ENCODE assay signal across 8 mouse cellular contexts in the genomic region with DNA sequence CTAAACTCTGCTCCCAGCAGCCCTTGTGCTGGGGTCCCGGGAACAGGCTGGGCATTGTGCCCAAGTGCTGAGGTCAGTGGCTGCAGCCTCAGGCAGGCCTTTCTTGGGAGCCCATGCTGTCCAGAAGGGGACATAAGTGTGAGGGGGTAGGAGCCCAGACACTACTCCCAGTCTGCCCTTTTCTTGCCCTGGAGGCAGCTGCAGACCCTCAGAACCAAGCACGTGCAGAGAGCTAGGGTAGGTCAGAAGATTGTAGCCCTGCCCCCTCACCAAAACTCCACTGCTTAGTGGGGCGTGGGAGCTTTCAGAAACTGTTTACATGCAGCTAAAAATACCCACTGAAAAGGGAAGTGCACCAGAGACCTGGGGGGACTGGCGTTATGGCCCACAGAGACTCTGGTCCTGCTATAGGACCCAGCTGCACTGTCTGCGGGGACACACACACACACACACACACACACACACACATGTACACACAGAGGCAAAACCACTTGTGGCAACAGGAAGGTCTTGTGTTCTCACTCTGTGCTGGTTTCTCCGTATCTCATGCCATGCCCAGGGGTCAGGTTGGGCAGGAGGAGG. TPM values are rescaled to one million over a fixed set of nuclear protein-coding genes. Genes with fewer than 3 reads are reported as not detected.
DNase-seq lines count a peak whose midpoint lies in the region; TF ChIP-seq lines count a peak whose summit lies in the region.

No protein-coding gene starts in this region.

- TF ChIP-seq CTCF in lung, adult 2 months (IDR thresholded peaks at IDR 0.05; ENCODE audit: insufficient read depth, low read length): no peak

- peak; percentile 46 to 47 for DNase-seq in left cerebral cortex, postnatal 25 days (ENCODE audit: low spot score in 2 of 2)
- DNase-seq in left cerebral cortex, adult 8-10 months (ENCODE audit: low spot score in 2 of 2): no peak
- peak; percentile 78 for DNase-seq in adrenal gland, postnatal 14 days
- DNase-seq in heart, adult 18-20 months: peak; percentile 68 to 78
- DNase-seq in kidney, adult 11 months: peak; percentile 75
- peak; percentile 46 for DNase-seq in lung, adult 2 months
- peak; percentile 92 to 93 for DNase-seq in spleen, postnatal 36 days (ENCODE audit: low spot score in 2 of 2)
- DNase-seq in urinary bladder, postnatal 25 days (ENCODE audit: low spot score): no peak

- intact Hi-C loops in left cerebral cortex, postnatal 25 days (cut with DNase I): no loop called here

- no peak for TF ChIP-seq POLR2A in lung, adult 2 months (IDR thresholded peaks at IDR 0.05; ENCODE audit: borderline replicate concordance, extremely low read depth, low read depth, low read length)

- H3K4me1 ChIP-seq in lung, adult 2 months (ENCODE audit: control insufficient read depth, insufficient read depth, low read length): peaks cover 54% of the 10 kb centered on the region

- peak overlapping the region; percentile 31 for H3K4me3 ChIP-seq in lung, adult 2 months (replicated peaks; ENCODE audit: extremely low read depth, low read depth, low read length)

- under 1% methylated on average over 6 of the region's 6 CpGs for WGBS in lung, adult 2 months

RNA-seq across cellular contexts. Expression of gene Csk, which starts 15.6 kb away (rescaled TPM):
- 10 to 100 TPM; 35.8 to 37.8 TPM for total RNA-seq in left cerebral cortex, postnatal 25 days (2021)
- total RNA-seq in left cerebral cortex, adult 8-10 months (2022): 10 to 100 TPM; 36.0 to 44.4 (median 41.6) TPM
- total RNA-seq in adrenal gland, postnatal 14 days (2021): 71.0 and 75.6 TPM in 2 replicates
- 10 to 100 TPM; 23.7 to 30.6 TPM for total RNA-seq in heart, adult 18-20 months (2021)
- polyA plus RNA-seq in lung, adult 2 months (2012; rRNA removed): 68.7 and 79.3 TPM in 2 replicates

RNA-seq across cellular contexts. Expression of gene Lman1l, which starts 17.3 kb away (rescaled TPM):
- total RNA-seq in left cerebral cortex, postnatal 25 days (2021): not detected
- not detected for total RNA-seq in left cerebral cortex, adult 8-10 months (2022)
- not detected in 2 replicates for total RNA-seq in adrenal gland, postnatal 14 days (2021)
- total RNA-seq in heart, adult 18-20 months (2021): under 1 TPM; 0.15 to 0.23 TPM
- polyA plus RNA-seq in lung, adult 2 months (2012; rRNA removed): 0.06 and 0.08 TPM in 2 replicates

RNA-seq across cellular contexts. Expression of gene Cplx3, which starts 31.8 kb away (rescaled TPM):
- 10 to 100 TPM; 11.0 to 17.4 TPM for total RNA-seq in left cerebral cortex, postnatal 25 days (2021)
- total RNA-seq in left cerebral cortex, adult 8-10 months (2022): 10 to 100 TPM; 15.3 to 21.3 (median 19.1) TPM
- total RNA-seq in adrenal gland, postnatal 14 days (2021): not detected in 2 replicates
- total RNA-seq in heart, adult 18-20 months (2021): not detected
- polyA plus RNA-seq in lung, adult 2 months (2012; rRNA removed): not detected in 2 replicates

RNA-seq across cellular contexts. Expression of gene Cyp1a2, which starts 45.7 kb away (rescaled TPM):
- total RNA-seq in left cerebral cortex, postnatal 25 days (2021): not detected
- not detected for total RNA-seq in left cerebral cortex, adult 8-10 months (2022)
- 1.5 and 43.1 TPM in 2 replicates for total RNA-seq in adrenal gland, postnatal 14 days (2021)
- total RNA-seq in heart, adult 18-20 months (2021): not detected
- polyA plus RNA-seq in lung, adult 2 months (2012; rRNA removed): 0.23 and 0.44 TPM in 2 replicates

RNA-seq across cellular contexts. Expression of gene Ulk3, which starts 48.6 kb away (rescaled TPM):
- 10 to 100 TPM; 25.5 to 34.4 TPM for total RNA-seq in left cerebral cortex, postnatal 25 days (2021)
- 10 to 100 TPM; 31.8 to 38.2 (median 34.4) TPM for total RNA-seq in left cerebral cortex, adult 8-10 months (2022)
- total RNA-seq in adrenal gland, postnatal 14 days (2021): 12.9 and 17.8 TPM in 2 replicates
- 1 to 10 TPM; 8.6 to 9.3 TPM for total RNA-seq in heart, adult 18-20 months (2021)
- 23.2 and 34.2 TPM in 2 replicates for polyA plus RNA-seq in lung, adult 2 months (2012; rRNA removed)

Comparison
In these comparisons a context has a peak if more than half of its experiments do, and no peak if none do; other contexts are left out.
1. DNase-seq: peak in left cerebral cortex, postnatal 25 days (2 of 2), adrenal gland, postnatal 14 days (single experiment), heart, adult 18-20 months (2 of 2), kidney, adult 11 months (single experiment), lung, adult 2 months (single experiment) and spleen, postnatal 36 days (2 of 2); none in left cerebral cortex, adult 8-10 months (0 of 2) and urinary bladder, postnatal 25 days (single experiment).
2. RNA of gene Cplx3, which starts 31.8 kb away (total RNA-seq): 15.3 to 21.3 TPM in left cerebral cortex, adult 8-10 months and 11.0 to 17.4 TPM in left cerebral cortex, postnatal 25 days; not detected in adrenal gland, postnatal 14 days and not detected in heart, adult 18-20 months; every median in the first group is over 10 times any median in the second.